Mouse (Mus musculus) neural tube, embryonic 10.5 days (tissue): ENCODE data around the gene Meaf6.

Experiments used
- DNase-seq: peaks from one replicate; pipeline ENCODE4 v3.0.0-alpha.2; 2017; ENCODE audit warnings: low spot score; ENCODE audit errors: extremely low spot score

Gene Meaf6

GRCm38 (mm10) chr4:125084403-125085345, at the start of gene Meaf6:
Gene Meaf6 (plus strand): TSS chr4:125085134.
- DNase-seq: peak; percentile 95

GRCm38 (mm10) chr4:125044454-125044853, 40.5 kb upstream of the Meaf6 start:
- DNase-seq: no peak

GRCm38 (mm10) chr4:125055385-125055784, 29.5 kb upstream of the Meaf6 start:
- DNase-seq: no peak

- no peak for DNase-seq
Measured at GRCm38 (mm10) chr4:125056476-125056875, 28.5 kb upstream of the Meaf6 start.

GRCm38 (mm10) chr4:125057273-125057672, 27.7 kb upstream of the Meaf6 start:
- no peak for DNase-seq

GRCm38 (mm10) chr4:125058033-125058432, 26.9 kb upstream of the Meaf6 start:
- DNase-seq: no peak

- DNase-seq: peak; percentile 66
Measured at GRCm38 (mm10) chr4:125059025-125059424, 25.9 kb upstream of the Meaf6 start.

GRCm38 (mm10) chr4:125063829-125064228, 21.1 kb upstream of the Meaf6 start:
- no peak for DNase-seq

GRCm38 (mm10) chr4:125065517-125066307, 19.2 kb upstream of the Meaf6 start, which contains the start of gene Dnali1:
Gene Dnali1 (minus strand): TSS chr4:125065703.
- peak; percentile 68 for DNase-seq

- DNase-seq: peak; percentile 97
Measured at GRCm38 (mm10) chr4:125066490-125067370, 18.2 kb upstream of the Meaf6 start, which contains the start of gene Snip1. Gene Snip1 (plus strand): TSS chr4:125066672.

GRCm38 (mm10) chr4:125077700-125078099, 7.2 kb upstream of the Meaf6 start:
- no peak for DNase-seq

GRCm38 (mm10) chr4:125078698-125079097, 6.2 kb upstream of the Meaf6 start:
- DNase-seq: no peak

- no peak for DNase-seq
Measured at GRCm38 (mm10) chr4:125085346-125085841, 460 bp downstream of the Meaf6 start.

- no peak for DNase-seq
Measured at GRCm38 (mm10) chr4:125093031-125093430, 8.1 kb downstream of the Meaf6 start.

- no peak for DNase-seq
Measured at GRCm38 (mm10) chr4:125096066-125096465, 11.1 kb downstream of the Meaf6 start.

GRCm38 (mm10) chr4:125097412-125097811, 12.5 kb downstream of the Meaf6 start:
- DNase-seq: no peak

GRCm38 (mm10) chr4:125099458-125099857, 14.5 kb downstream of the Meaf6 start:
- DNase-seq: peak; percentile 92

GRCm38 (mm10) chr4:125101334-125101733, 16.4 kb downstream of the Meaf6 start:
- no peak for DNase-seq

GRCm38 (mm10) chr4:125105354-125105753, 20.4 kb downstream of the Meaf6 start:
- DNase-seq: no peak

- DNase-seq: peak; percentile 76
Measured at GRCm38 (mm10) chr4:125114638-125115037, 29.7 kb downstream of the Meaf6 start.

- DNase-seq: no peak
Measured at GRCm38 (mm10) chr4:125115081-125115480, 30.1 kb downstream of the Meaf6 start.
